Mouse (Mus musculus) natural killer cell, adult 2 months (primary cell): ENCODE data around the gene Neurod4.
"Not testable (repeated sequence)": the region's sequence is repeated elsewhere in the genome, so short reads cannot be mapped to it uniquely, and the experiment has no call there.

Experiments used
- DNase-seq, 2 experiments: peaks; one replicate each; pipeline ENCODE4 v3.0.0; 2022; ENCODE audit warnings: low spot score in 2 of 2

Neurod4 gene

GRCm38 (mm10) chr10:130280066-130280465 is at the start of gene Neurod4:
Gene Neurod4, minus strand, starts transcription at chr10:130280240.
- no peak for DNase-seq

GRCm38 (mm10) chr10:130324243-130324642 is 44.2 kb upstream of the Neurod4 start:
- DNase-seq: peak in 1 of 2 experiments; percentile 17

- peak; percentile 71 to 73 for DNase-seq
Measured at GRCm38 (mm10) chr10:130322637-130323036, 42.6 kb upstream of the Neurod4 start, which contains the start of gene Tespa1. Gene Tespa1, plus strand, starts transcription at chr10:130322870.

GRCm38 (mm10) chr10:130322062-130322461 is 42.0 kb upstream of the Neurod4 start:
- DNase-seq: no peak

GRCm38 (mm10) chr10:130320715-130321114 is 40.7 kb upstream of the Neurod4 start:
- no peak for DNase-seq

GRCm38 (mm10) chr10:130318720-130319119 is 38.7 kb upstream of the Neurod4 start:
- no peak for DNase-seq

- DNase-seq: no peak
Measured at GRCm38 (mm10) chr10:130315846-130316245, 35.8 kb upstream of the Neurod4 start.

GRCm38 (mm10) chr10:130314110-130314829 is 34.2 kb upstream of the Neurod4 start:
- no peak for DNase-seq

- peak; percentile 41 to 58 for DNase-seq
Measured at GRCm38 (mm10) chr10:130313531-130313930, 33.5 kb upstream of the Neurod4 start.

GRCm38 (mm10) chr10:130311534-130312227 is 31.6 kb upstream of the Neurod4 start:
- DNase-seq: peak in 1 of 2 experiments; percentile 8

- not testable (repeated sequence) for DNase-seq
Measured at GRCm38 (mm10) chr10:130304138-130304537, 24.1 kb upstream of the Neurod4 start.

- DNase-seq: not testable (repeated sequence)
Measured at GRCm38 (mm10) chr10:130298748-130299147, 18.7 kb upstream of the Neurod4 start.

GRCm38 (mm10) chr10:130293741-130294408 is 13.8 kb upstream of the Neurod4 start:
- DNase-seq: no peak

GRCm38 (mm10) chr10:130288007-130288406 is 8.0 kb upstream of the Neurod4 start:
- no peak for DNase-seq

GRCm38 (mm10) chr10:130287201-130287600 is 7.2 kb upstream of the Neurod4 start:
- no peak for DNase-seq

- DNase-seq: no peak
Measured at GRCm38 (mm10) chr10:130281982-130282449, 2.0 kb upstream of the Neurod4 start.

GRCm38 (mm10) chr10:130276496-130276895 is 3.5 kb downstream of the Neurod4 start:
- DNase-seq: no peak

- no peak for DNase-seq
Measured at GRCm38 (mm10) chr10:130275759-130276158, 4.3 kb downstream of the Neurod4 start.

GRCm38 (mm10) chr10:130263203-130263602 is 16.8 kb downstream of the Neurod4 start:
- DNase-seq: no peak

- no peak for DNase-seq
Measured at GRCm38 (mm10) chr10:130259483-130259882, 20.6 kb downstream of the Neurod4 start.

- DNase-seq: no peak
Measured at GRCm38 (mm10) chr10:130244271-130244670, 35.8 kb downstream of the Neurod4 start.
